Mouse (Mus musculus): ENCODE data around the gene Nudt16l1. TPM values are rescaled to one million over a fixed set of nuclear protein-coding genes. Genes with fewer than 3 reads are reported as not detected.

Gene Nudt16l1
- 164 TPM for polyA plus RNA-seq (2017; shearing (Covaris generic))

DNA sequence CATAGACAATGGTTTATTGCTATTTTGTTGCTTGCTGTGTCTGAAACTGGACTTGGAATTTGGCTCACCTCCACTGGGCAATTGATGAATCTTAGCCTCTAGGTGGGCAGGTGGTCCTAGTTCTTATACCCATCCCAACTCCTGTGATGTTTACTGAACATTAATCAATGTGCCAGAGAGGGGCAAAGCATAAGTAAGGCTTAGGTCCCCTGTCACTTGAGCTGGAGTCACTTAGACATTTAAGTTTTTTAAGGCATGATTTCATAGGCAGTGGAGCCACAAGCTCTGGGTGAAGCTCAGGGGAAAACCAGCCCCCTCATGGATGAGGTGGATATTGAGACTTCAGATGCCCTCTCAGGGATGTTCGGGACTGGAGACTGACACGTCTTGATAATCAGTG, at the start of gene Nudt16l1:
Gene Nudt16l1 (plus strand): TSS at position 301 of the 400 bp plus-strand sequence.

DNA sequence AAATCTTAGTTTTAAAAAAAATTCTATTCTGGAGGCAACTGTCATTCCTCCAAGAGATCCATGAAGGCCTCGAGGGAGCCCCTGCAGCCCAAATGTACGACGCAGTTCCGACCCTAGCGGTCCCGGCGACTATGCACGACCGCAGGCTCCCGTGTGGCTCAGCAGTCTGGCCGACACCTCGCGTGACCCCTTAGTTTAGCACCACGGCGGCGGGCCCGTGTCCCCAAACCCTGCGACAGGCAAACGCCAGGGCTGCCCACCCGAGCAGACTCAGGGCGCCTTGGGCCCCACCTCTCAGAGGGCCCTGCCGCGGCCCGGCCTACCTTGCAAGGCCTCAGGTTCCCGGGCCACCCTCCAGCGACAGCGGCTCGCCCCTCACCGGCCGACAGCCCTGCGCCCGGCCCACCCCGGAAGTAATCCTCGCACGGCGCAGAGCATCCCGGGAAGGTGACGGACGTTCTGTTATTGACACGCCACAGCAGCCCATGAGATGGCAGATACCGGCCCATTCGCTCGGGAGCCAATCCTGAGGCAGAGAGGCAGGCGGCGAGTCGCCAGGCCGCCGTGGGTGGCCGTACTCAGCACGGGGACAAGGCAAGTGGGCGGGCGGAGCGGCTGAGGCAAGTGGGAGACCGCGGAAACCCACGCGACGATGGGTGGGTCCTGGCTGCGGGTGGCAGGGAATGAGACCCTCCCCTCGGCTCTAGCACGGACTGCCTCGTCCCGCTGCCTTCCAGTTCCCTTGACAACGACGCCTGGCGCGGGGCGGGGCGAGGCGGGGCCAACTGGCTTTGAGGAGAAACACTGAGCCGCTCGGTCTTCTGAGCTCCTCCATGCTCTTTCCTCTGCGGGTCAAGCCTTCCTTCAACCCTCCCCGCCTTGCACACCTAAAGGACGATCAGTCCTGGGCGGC, 25.5 kb downstream of the Nudt16l1 start, which contains the start of gene Anks3:
Gene Anks3 (minus strand): TSS at position 409 of the 913 bp plus-strand sequence.

Other genes with a start within 250 kb of the Nudt16l1 start
- 12.3 TPM for gene Nmral1, start 219.4 kb upstream of the Nudt16l1 start, polyA plus RNA-seq (2017; shearing (Covaris generic))
- 105 TPM for gene Hmox2, start 212.4 kb upstream of the Nudt16l1 start, polyA plus RNA-seq (2017; shearing (Covaris generic))
- gene Cdip1, start 148.5 kb upstream of the Nudt16l1 start, polyA plus RNA-seq (2017; shearing (Covaris generic)): 42.4 TPM
- gene 4930562C15Rik, start 103.3 kb upstream of the Nudt16l1 start, polyA plus RNA-seq (2017; shearing (Covaris generic)): 0.53 TPM
- 52.3 TPM for gene Ubald1, start 58.4 kb upstream of the Nudt16l1 start, polyA plus RNA-seq (2017; shearing (Covaris generic))
- 66.5 TPM for gene Mgrn1, start 52.5 kb upstream of the Nudt16l1 start, polyA plus RNA-seq (2017; shearing (Covaris generic))
- gene Anks3, start 25.4 kb downstream of the Nudt16l1 start, polyA plus RNA-seq (2017; shearing (Covaris generic)): 80.4 TPM
- gene Sept12, start 59.1 kb downstream of the Nudt16l1 start, polyA plus RNA-seq (2017; shearing (Covaris generic)): not detected
- not detected for gene Smim22, start 68.5 kb downstream of the Nudt16l1 start, polyA plus RNA-seq (2017; shearing (Covaris generic))
- gene Rogdi, start 74.8 kb downstream of the Nudt16l1 start, polyA plus RNA-seq (2017; shearing (Covaris generic)): 18.3 TPM
- 176 TPM for gene Glyr1, start 111.1 kb downstream of the Nudt16l1 start, polyA plus RNA-seq (2017; shearing (Covaris generic))
- gene Ubn1, start 111.3 kb downstream of the Nudt16l1 start, polyA plus RNA-seq (2017; shearing (Covaris generic)): 19.2 TPM
- 0.20 TPM for gene Ppl, start 193.7 kb downstream of the Nudt16l1 start, polyA plus RNA-seq (2017; shearing (Covaris generic))
- gene Sec14l5, start 208.3 kb downstream of the Nudt16l1 start, polyA plus RNA-seq (2017; shearing (Covaris generic)): 0.05 TPM